Mouse (Mus musculus) MEL (cell line): Measurements from ENCODE around the gene Clpp. TPM values are rescaled to one million over a fixed set of nuclear protein-coding genes. Genes with fewer than 3 reads are reported as not detected.

Experiments
- DNase-seq: peaks from one replicate; pipeline ENCODE4 v3.0.0; 2011; ENCODE audit warnings: low read depth, low spot score
- H3K27ac ChIP-seq: 2 replicates; pipeline ENCODE4 v1.5.1; 2012; ENCODE audit warnings: low read depth, mild to moderate bottlenecking, control low read depth, low read length, moderate library complexity; ENCODE audit not compliant: control insufficient read depth
- H3K27me3 ChIP-seq, 2 experiments: fragments of 150-350 bp in 1 of 2; sonication (generic) in 1 of 2; 2 replicates each; pipeline ENCODE4 v1.6.1; 2012; ENCODE audit warnings: low read length in 2 of 2, mild to moderate bottlenecking in 2 of 2, improper control_type of control experiment in 1 of 2, moderate library complexity in 1 of 2; ENCODE audit not compliant: insufficient read depth in 2 of 2, control insufficient read depth in 1 of 2
- H3K36me3 ChIP-seq, 2 experiments: 2 replicates each; pipeline ENCODE4 v1.6.1; 2012 to 2014; ENCODE audit warnings: low read length in 2 of 2, improper control_type of control experiment in 1 of 2, inconsistent platforms in 1 of 2, mild to moderate bottlenecking in 1 of 2; ENCODE audit not compliant: insufficient read depth in 2 of 2, control insufficient read depth in 1 of 2
- H3K4me1 ChIP-seq, 2 experiments: fragments of 150-350 bp in 1 of 2; sonication (generic) in 1 of 2; 2 replicates each; pipeline ENCODE4 v1.6.1; 2012; ENCODE audit warnings: low read length in 2 of 2, improper control_type of control experiment in 1 of 2, mild to moderate bottlenecking in 1 of 2; ENCODE audit not compliant: insufficient read depth in 2 of 2, control insufficient read depth in 1 of 2
- H3K4me3 ChIP-seq, 2 experiments: fragments of 150-350 bp in 1 of 2; sonication (generic) in 1 of 2; 2 replicates each; pipeline ENCODE4 v1.5.1; 2012; ENCODE audit warnings: low read depth in 2 of 2, low read length in 2 of 2, mild to moderate bottlenecking in 2 of 2, moderate library complexity in 2 of 2, control low read depth in 1 of 2, improper control_type of control experiment in 1 of 2; ENCODE audit not compliant: control insufficient read depth in 1 of 2, insufficient read depth in 1 of 2
- H3K79me2 ChIP-seq: 2 replicates; pipeline ENCODE4 v1.6.1; 2012; ENCODE audit warnings: mild to moderate bottlenecking, low read length, moderate library complexity; ENCODE audit not compliant: control insufficient read depth, poor library complexity, insufficient read depth
- H3K9ac ChIP-seq: 2 replicates; pipeline ENCODE4 v1.6.1; 2012; ENCODE audit warnings: low read depth, mild to moderate bottlenecking, control low read depth, low read length, moderate library complexity; ENCODE audit not compliant: control insufficient read depth, poor library complexity, severe bottlenecking
- H3K9me3 ChIP-seq: fragments of 150-350 bp; sonication (generic); replicated peaks from 2 replicates; pipeline ENCODE4 v1.6.1; 2012; ENCODE audit warnings: mild to moderate bottlenecking, low read length, improper control_type of control experiment, moderate library complexity; ENCODE audit not compliant: insufficient read depth
- CHD2 ChIP-seq: IDR thresholded peaks from 2 replicates; pipeline ENCODE4 v1.6.1; 2011; ENCODE audit warnings: low read length, improper control_type of control experiment
- CTCF ChIP-seq, 3 experiments: IDR thresholded peaks in 2 of 3; conservative IDR thresholded peaks in 1 of 3; 2 replicates each; pipeline ENCODE4 v1.5.1; 2011 to 2012; ENCODE audit warnings: low read length in 3 of 3, low read depth in 2 of 3, mild to moderate bottlenecking in 2 of 3, improper control_type of control experiment in 1 of 3, inconsistent platforms in 1 of 3, mixed read lengths in 1 of 3, moderate library complexity in 1 of 3; ENCODE audit not compliant: control insufficient read depth in 1 of 3, insufficient read depth in 1 of 3, poor library complexity in 1 of 3, severe bottlenecking in 1 of 3
- E2F4 ChIP-seq: IDR thresholded peaks from 2 replicates; pipeline ENCODE4 v1.6.1; 2011; ENCODE audit warnings: low read depth, low read length, improper control_type of control experiment, borderline replicate concordance
- ELF1 ChIP-seq: IDR thresholded peaks from 2 replicates; pipeline ENCODE4 v1.6.1; 2014; ENCODE audit warnings: low read depth, mild to moderate bottlenecking, inconsistent platforms, low read length, improper control_type of control experiment, moderate library complexity
- EP300 ChIP-seq, 2 experiments: IDR thresholded peaks; 2 replicates each; pipeline ENCODE4 v1.6.1; 2011; ENCODE audit warnings: improper control_type of control experiment in 2 of 2, low read length in 2 of 2, low read depth in 1 of 2, mild to moderate bottlenecking in 1 of 2
- ETS1 ChIP-seq: IDR thresholded peaks from 2 replicates; pipeline ENCODE4 v1.6.1; 2012; ENCODE audit warnings: low read depth, mild to moderate bottlenecking, inconsistent platforms, low read length, improper control_type of control experiment, moderate library complexity
- GATA1 ChIP-seq: IDR thresholded peaks from 2 replicates; pipeline ENCODE4 v1.6.1; 2011; ENCODE audit warnings: low read depth, low read length, improper control_type of control experiment
- JUND ChIP-seq: IDR thresholded peaks from 2 replicates; pipeline ENCODE4 v1.6.1; 2011; ENCODE audit warnings: low read depth, mild to moderate bottlenecking, improper control_type of control experiment, low read length
- KAT2A ChIP-seq: conservative IDR thresholded peaks from 2 replicates; pipeline ENCODE4 v1.6.1; 2012; ENCODE audit warnings: low read depth, low read length, improper control_type of control experiment, inconsistent platforms
- MAFK ChIP-seq: IDR thresholded peaks from 2 replicates; pipeline ENCODE4 v1.6.1; 2011; ENCODE audit warnings: low read depth, mild to moderate bottlenecking, low read length, improper control_type of control experiment, borderline replicate concordance
- MAX ChIP-seq: IDR thresholded peaks from 2 replicates; pipeline ENCODE4 v1.6.1; 2011; ENCODE audit warnings: low read length, improper control_type of control experiment
- MEF2A ChIP-seq: IDR thresholded peaks from 2 replicates; pipeline ENCODE4 v1.6.1; 2014; ENCODE audit warnings: low read depth, mild to moderate bottlenecking, inconsistent platforms, low read length, improper control_type of control experiment; ENCODE audit not compliant: poor library complexity, insufficient replicate concordance, severe bottlenecking; ENCODE audit errors: extremely low read depth
- MXI1 ChIP-seq: IDR thresholded peaks from 2 replicates; pipeline ENCODE4 v1.6.1; 2011; ENCODE audit warnings: mild to moderate bottlenecking, low read depth, low read length, improper control_type of control experiment
- MYB ChIP-seq: IDR thresholded peaks from 2 replicates; pipeline ENCODE4 v1.6.1; 2011; ENCODE audit warnings: mild to moderate bottlenecking, low read depth, low read length, improper control_type of control experiment
- MYC ChIP-seq: IDR thresholded peaks from 2 replicates; pipeline ENCODE4 v1.6.1; 2011; ENCODE audit warnings: low read depth, mild to moderate bottlenecking, low read length, improper control_type of control experiment, moderate library complexity
- NELFE ChIP-seq: IDR thresholded peaks from 2 replicates; pipeline ENCODE4 v1.6.1; 2011; ENCODE audit warnings: low read depth, low read length, improper control_type of control experiment
- POLR2A ChIP-seq, 2 experiments: IDR thresholded peaks; 2 replicates each; pipeline ENCODE4 v1.6.1; 2011 to 2012; ENCODE audit warnings: low read length in 2 of 2, mild to moderate bottlenecking in 2 of 2, control low read depth in 1 of 2, improper control_type of control experiment in 1 of 2, low read depth in 1 of 2, moderate library complexity in 1 of 2; ENCODE audit not compliant: control insufficient read depth in 1 of 2, insufficient read depth in 1 of 2, poor library complexity in 1 of 2
- POLR2AphosphoS5 ChIP-seq: IDR thresholded peaks from 2 replicates; pipeline ENCODE4 v1.6.1; 2012; ENCODE audit warnings: low read depth, borderline replicate concordance, mild to moderate bottlenecking, inconsistent platforms, low read length, moderate library complexity, mixed read lengths
- RCOR1 ChIP-seq: IDR thresholded peaks from 2 replicates; pipeline ENCODE4 v1.6.1; 2012; ENCODE audit warnings: low read depth, mild to moderate bottlenecking, inconsistent platforms, low read length, improper control_type of control experiment
- SIN3A ChIP-seq: IDR thresholded peaks from 2 replicates; pipeline ENCODE4 v1.6.1; 2012; ENCODE audit warnings: low read length, improper control_type of control experiment, inconsistent platforms
- SMC3 ChIP-seq: IDR thresholded peaks from 2 replicates; pipeline ENCODE4 v1.6.1; 2011; ENCODE audit warnings: low read depth, low read length, improper control_type of control experiment
- TAL1 ChIP-seq: IDR thresholded peaks from 2 replicates; pipeline ENCODE4 v1.6.1; 2012; ENCODE audit warnings: mild to moderate bottlenecking, inconsistent platforms, low read length, moderate library complexity, mixed read lengths
- TBP ChIP-seq: IDR thresholded peaks from 2 replicates; pipeline ENCODE4 v1.8.0; 2011; ENCODE audit warnings: low read depth, low read length, improper control_type of control experiment
- TCF12 ChIP-seq: IDR thresholded peaks from 2 replicates; pipeline ENCODE4 v1.6.1; 2014; ENCODE audit warnings: low read depth, mild to moderate bottlenecking, inconsistent platforms, low read length, improper control_type of control experiment, moderate library complexity
- UBTF ChIP-seq: IDR thresholded peaks from 2 replicates; pipeline ENCODE4 v1.6.1; 2012; ENCODE audit warnings: low read depth, mild to moderate bottlenecking, inconsistent platforms, low read length, improper control_type of control experiment, moderate library complexity, borderline replicate concordance; ENCODE audit not compliant: insufficient read depth
- USF1 ChIP-seq: IDR thresholded peaks from 2 replicates; pipeline ENCODE4 v1.6.1; 2014; ENCODE audit warnings: low read depth, mild to moderate bottlenecking, inconsistent platforms, low read length, improper control_type of control experiment, moderate library complexity
- USF2 ChIP-seq, 2 experiments: IDR thresholded peaks; 2 replicates each; pipeline ENCODE4 v1.6.1; 2011 to 2012; ENCODE audit warnings: improper control_type of control experiment in 2 of 2, low read length in 2 of 2, borderline replicate concordance in 1 of 2, inconsistent platforms in 1 of 2, low read depth in 1 of 2, mild to moderate bottlenecking in 1 of 2; ENCODE audit not compliant: insufficient read depth in 1 of 2
- ZC3H11A ChIP-seq: IDR thresholded peaks from 2 replicates; pipeline ENCODE4 v1.6.1; 2012; ENCODE audit warnings: low read depth, mild to moderate bottlenecking, inconsistent platforms, low read length, improper control_type of control experiment
- ZKSCAN1 ChIP-seq: IDR thresholded peaks from 2 replicates; pipeline ENCODE4 v1.6.1; 2012; ENCODE audit warnings: low read depth, mild to moderate bottlenecking, inconsistent platforms, low read length, improper control_type of control experiment, moderate library complexity
- ZNF384 ChIP-seq: IDR thresholded peaks from 2 replicates; pipeline ENCODE4 v1.6.1; 2012; ENCODE audit warnings: low read depth, mild to moderate bottlenecking, inconsistent platforms, low read length, improper control_type of control experiment
- polyA plus RNA-seq, 2 experiments: library from polyadenylated mRNA; stranded (reverse) in 1 of 2; unstranded in 1 of 2; fragments of >175 nt in 1 of 2; fragments of >200 nt in 1 of 2; gene quantifications; 2 replicates each; pipeline versions ENCODE4 v1.2.1 to v1.2.4; 2012; ENCODE audit warnings: low replicate concordance in 2 of 2, low read depth in 1 of 2; ENCODE audit not compliant: insufficient read length in 2 of 2, insufficient read depth in 1 of 2, missing spikeins in 1 of 2
- total RNA-seq: library from RNA; depleted of rRNA; stranded (reverse); fragments of 300-350 nt; gene quantifications from 2 replicates; pipeline ENCODE4 v1.2.3, GENCODE M21; 2012

The Clpp gene
- total and polyA plus RNA-seq, 3 experiments = 177 to 178 TPM; not detected in 1

DNA sequence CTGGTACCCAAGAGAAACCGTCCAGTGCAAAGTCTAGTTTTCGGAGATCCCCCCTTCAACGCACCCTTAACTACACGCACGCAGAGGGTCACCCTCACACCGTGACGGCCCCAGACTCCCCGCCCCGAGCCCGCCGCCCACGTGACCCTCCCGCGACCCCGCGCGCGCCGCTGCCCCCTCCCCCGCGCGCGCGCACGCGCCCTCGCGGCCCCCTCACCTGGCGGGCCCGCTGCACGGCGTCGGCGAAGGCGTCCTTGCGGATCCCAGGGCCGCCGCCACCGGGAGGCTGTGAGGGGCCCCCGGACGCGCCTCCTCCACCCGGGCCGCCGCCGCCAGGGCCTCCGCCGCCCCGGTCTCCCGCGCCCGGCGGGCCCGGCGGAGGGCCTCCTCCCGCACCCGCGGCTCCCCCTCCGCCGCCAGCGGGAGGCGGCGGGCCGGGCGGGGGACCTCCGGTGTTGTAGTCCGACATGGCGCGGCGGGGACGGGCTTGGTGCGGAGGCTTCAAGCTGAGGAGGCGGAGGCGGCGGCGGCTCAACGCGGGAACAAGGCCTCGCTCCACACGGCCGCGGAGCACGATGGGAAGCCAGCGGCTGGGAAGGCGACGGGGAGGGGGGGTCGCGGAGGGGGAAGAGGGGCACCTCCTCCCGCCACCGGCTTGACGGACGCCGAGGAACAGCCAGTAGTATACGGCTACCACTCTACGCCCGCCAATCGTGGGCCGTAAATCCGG lies 41.0 kb downstream of the Clpp start, which contains the start of gene Khsrp (continued):
- no peak; the same call in 1 of the 2 replicates for TF ChIP-seq ETS1
- TF ChIP-seq SMC3 = no peak
- TF ChIP-seq TAL1 = no peak
- no peak for TF ChIP-seq MYC
- peak; percentile 59 for TF ChIP-seq TCF12
- no peak for TF ChIP-seq UBTF
- TF ChIP-seq ZC3H11A = no peak
- TF ChIP-seq ZNF384 = no peak
- TF ChIP-seq JUND = no peak
- no peak for TF ChIP-seq RCOR1
- no peak for TF ChIP-seq POLR2AphosphoS5
- peak; percentile 68; the same call in 1 of the 2 replicates for TF ChIP-seq MXI1
- TF ChIP-seq CHD2 = no peak
- no peak for TF ChIP-seq MAFK

DNA sequence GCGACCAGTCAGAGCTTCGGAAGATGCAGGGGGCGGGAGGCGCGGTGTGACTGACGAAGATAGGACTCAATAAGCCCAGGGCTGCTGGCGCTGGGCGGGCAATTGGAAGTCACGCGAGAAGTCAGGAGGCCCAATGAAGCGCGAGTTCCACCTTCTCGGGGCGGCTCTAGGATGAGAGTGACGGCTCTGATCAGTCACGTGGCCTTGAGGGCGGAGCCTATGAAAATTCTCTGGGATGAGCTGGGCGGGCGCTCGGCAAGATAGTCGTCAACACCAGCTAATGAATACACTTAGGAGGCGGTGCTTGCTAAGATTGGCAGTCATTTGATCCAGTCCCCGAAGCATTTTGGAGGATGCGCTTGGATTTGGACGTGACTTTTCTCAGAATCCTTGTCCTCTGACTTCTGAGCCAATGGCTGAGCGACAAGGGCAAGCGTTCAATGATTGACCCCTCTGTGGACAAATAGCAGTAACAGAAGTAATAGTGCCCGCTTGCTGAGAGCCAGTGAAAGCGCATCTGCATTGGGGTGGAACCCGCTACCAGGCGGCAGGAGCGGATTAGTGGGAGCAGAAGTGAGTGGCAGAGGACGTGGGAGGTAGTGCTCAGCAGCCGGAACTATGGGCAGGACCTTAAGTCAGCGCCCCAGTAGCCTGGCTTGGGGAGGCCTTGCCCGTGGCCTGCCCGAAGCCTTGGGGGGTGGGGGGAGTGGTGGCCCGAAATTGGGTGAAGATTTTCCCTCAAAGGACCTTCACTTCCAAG lies 41.7 kb downstream of the Clpp start:
- H3K9me3 ChIP-seq = no peaks in the 10 kb centered on the region
- peaks cover 38% of the 10 kb centered on the region for H3K79me2 ChIP-seq
- peak overlapping the region; percentile 68 for H3K27ac ChIP-seq
- DNase-seq = peak; percentile 100
- H3K36me3 ChIP-seq = peaks cover 2 to 10% of the 10 kb centered on the region in 2 experiments; a peak in 3 of 4 replicates
- peaks cover 0 to 18% of the 10 kb centered on the region in 2 experiments; a peak in 2 of 4 replicates for H3K4me1 ChIP-seq
- peak overlapping the region; percentile 83 for H3K9ac ChIP-seq
- H3K27me3 ChIP-seq = no peaks in the 10 kb centered on the region
- peak overlapping the region; percentile 37 to 59 for H3K4me3 ChIP-seq
- TF ChIP-seq RCOR1 (no peak), E2F4 (no peak), ZNF384 (no peak), NELFE (peak; percentile 76), MAX (peak; percentile 94), MXI1 (no peak), TBP (peak; percentile 88), USF2 (IDR thresholded peaks at IDR 0.05; ENCODE audit: borderline replicate concordance in 1 of 2, insufficient read depth in 1 of 2, low read depth in 1 of 2, low read length in 2 of 2) (peak; percentile 88 to 91), TAL1 (no peak), SIN3A (0 out of 2 replicates have a peak, but pooled peaks have one; percentile 34), ZKSCAN1 (no peak), CHD2 (peak; percentile 93), MEF2A (no peak), CTCF (IDR thresholded peaks at IDR 0.05 in 2 of 3, conservative IDR thresholded peaks at IDR 0.05 in 1 of 3; ENCODE audit: control insufficient read depth in 1 of 3, insufficient read depth in 1 of 3, low read depth in 2 of 3, low read length in 3 of 3, poor library complexity in 1 of 3, severe bottlenecking in 1 of 3) (no peak), GATA1 (peak; percentile 49), KAT2A (peak; percentile 22; the same call in 1 of the 2 replicates), MYC (no peak; the same call in 1 of the 2 replicates), ELF1 (peak; percentile 66; the same call in 1 of the 2 replicates), SMC3 (no peak), TCF12 (peak; percentile 46; the same call in 1 of the 2 replicates), EP300 (IDR thresholded peaks at IDR 0.05; ENCODE audit: low read depth in 1 of 2, low read length in 2 of 2) (no peak), POLR2A (IDR thresholded peaks at IDR 0.05; ENCODE audit: control insufficient read depth in 1 of 2, insufficient read depth in 1 of 2, low read depth in 1 of 2, low read length in 2 of 2, poor library complexity in 1 of 2) (peak; percentile 62 to 96), USF1 (peak; percentile 100), MYB (no peak), JUND (no peak; the same call in 1 of the 2 replicates), MAFK (no peak)
